Mouse (Mus musculus) left cerebral cortex, postnatal 36 days (tissue): ENCODE measurements around the gene Sephs2. TPM values are rescaled to one million over a fixed set of nuclear protein-coding genes. Genes with fewer than 3 reads are reported as not detected.

ENCODE experiments used
- DNase-seq, 2 experiments: peaks; one replicate each; pipeline ENCODE4 v3.0.0; 2021 to 2022; ENCODE audit warnings: low spot score in 2 of 2, mixed read lengths in 1 of 2
- intact Hi-C: fragments of 180-260 bp; cut with DNase I; formaldehyde crosslinking; loops from one replicate; pipeline ENCODE4 v1.15.1; 2025
- total RNA-seq, 2 experiments: library from RNA; stranded (reverse); gene quantifications; 2 replicates each; pipeline ENCODE4 v1.2.3; 2021

Sephs2 gene
- total RNA-seq, 2 experiments from 2014 or later, result 38.4 to 43.1 TPM

DNA sequence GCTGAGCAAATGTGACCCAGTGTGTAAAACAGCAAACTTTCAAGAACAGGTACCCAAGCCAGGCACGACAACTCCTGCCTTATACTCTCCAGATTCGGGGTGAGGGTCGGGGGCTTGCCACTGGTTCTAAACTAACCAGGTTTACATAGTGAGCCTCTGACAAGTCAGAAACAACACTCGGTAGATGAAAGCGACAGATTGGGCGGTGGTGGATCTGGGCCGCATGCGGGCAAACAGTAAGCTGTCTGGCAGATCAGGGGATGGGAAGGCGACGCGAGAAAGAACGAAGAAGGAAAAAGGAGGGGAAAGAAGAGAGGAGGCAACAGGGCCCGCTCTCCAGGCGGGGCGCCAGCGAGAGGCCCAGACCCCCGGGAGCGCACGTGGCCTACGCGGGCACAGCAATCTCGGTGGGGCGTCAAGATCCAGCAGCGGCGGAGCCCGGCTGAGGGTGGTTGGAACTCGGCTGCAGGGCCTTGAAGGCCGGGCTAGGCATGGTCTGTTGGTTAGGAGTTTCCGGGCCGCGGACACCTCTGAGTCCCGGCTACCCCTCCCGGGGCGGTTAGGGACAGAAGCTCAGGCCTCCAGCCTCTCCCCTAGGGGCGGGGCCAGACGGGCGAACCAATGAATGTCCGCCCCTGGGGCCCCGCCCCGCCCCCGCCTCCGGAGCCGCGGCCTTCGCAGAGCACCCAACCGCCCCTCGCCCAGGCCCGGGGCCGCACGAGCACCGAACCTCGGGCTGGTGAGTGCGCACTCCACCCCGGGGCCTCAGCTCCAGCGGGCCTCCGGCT lies 29.8 kb downstream of the Sephs2 start, which contains the start of gene Zfp771:
Gene Zfp771, plus strand, starts transcription at position 405 of the 788 bp plus-strand sequence.
- intact Hi-C loops, result no loop called here
- DNase-seq, result peak; percentile 91 to 93

DNA sequence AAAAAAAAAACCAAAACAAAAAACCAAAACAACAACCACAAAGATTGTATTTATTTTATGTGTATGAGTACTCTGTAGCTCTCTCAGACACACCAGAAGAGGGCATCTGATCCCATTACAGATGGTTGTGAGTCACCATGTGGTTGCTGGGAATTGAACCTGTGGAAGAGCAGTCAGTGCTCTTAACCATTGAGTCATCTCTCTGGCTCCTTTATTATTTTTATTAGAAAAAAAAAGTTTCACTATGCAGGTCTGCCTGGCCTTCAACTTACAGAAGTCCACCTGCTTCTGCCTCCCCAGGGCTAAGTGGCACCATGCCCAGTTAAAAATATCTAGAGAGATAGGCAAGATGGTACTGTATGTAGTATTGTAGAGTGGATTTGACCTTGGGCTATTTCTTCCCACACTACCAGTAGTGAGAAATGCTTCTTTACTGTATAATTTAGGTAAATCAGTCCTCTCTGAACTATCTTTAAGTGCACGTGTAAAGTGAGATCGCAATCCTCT lies 30.4 kb downstream of the Sephs2 start:
- DNase-seq, result no peak
- intact Hi-C loops, result no loop called here

DNA sequence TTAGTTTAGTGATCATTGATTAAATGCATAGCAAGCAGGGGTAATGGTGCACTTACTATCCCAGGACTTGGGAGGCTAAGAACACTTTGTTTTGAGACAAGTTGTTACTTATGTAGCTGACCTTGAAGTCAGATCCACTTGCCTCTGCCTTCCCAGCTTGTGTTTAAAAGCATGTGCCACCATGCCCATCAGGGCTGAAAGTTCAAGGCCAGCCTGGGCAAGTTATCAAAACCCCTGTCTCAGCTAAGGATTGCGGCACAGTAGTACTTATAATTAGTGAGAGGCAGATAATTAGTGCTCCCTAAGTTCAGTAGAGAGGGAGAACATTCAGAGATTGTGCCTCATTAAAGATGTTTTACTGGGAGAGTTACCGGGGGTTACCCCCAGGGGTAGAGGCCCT lies 39.1 kb downstream of the Sephs2 start:
- no peak for DNase-seq
- intact Hi-C loops, result no loop called here

DNA sequence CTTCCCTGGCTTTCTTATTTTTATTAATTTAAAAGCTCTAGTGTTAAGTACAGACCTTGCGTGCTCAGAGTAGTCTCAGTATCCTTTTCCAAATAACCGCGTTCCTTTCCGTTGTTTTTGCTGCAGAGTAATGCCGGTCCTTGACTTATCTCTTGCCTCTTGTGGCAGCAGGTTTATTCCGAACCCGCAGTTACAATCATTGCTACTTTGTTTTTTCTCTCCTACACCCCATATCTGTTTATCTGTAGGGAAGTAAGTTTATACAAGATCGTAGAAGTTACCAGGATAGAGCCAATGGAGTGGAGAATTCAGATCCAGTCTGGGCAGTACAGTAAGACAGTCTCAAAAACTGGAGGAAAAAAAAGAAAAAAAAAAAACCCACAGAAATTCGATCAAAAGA lies 40.1 kb downstream of the Sephs2 start:
- no peak for DNase-seq
- intact Hi-C loops, result no loop called here

DNA sequence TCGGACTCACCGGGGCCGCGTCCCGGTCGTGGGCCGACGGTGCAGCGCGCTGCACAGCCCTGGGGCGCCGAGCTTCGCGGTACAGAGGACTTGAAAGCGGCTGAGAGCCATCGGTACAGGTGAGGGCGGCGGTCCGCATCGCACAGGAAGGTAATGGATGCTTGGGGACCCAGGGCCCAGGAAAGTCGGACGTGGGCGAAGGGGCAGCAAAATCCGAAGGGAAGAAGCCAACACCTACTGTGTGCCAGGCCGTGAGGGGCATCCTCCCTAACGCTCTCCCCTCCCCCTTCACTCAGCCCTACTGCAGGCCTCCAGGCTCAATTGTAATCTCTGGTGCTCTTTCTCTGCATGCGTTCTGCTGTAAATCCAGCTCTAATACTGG lies 40.5 kb downstream of the Sephs2 start:
- no peak for DNase-seq
- intact Hi-C loops, result no loop called here

DNA sequence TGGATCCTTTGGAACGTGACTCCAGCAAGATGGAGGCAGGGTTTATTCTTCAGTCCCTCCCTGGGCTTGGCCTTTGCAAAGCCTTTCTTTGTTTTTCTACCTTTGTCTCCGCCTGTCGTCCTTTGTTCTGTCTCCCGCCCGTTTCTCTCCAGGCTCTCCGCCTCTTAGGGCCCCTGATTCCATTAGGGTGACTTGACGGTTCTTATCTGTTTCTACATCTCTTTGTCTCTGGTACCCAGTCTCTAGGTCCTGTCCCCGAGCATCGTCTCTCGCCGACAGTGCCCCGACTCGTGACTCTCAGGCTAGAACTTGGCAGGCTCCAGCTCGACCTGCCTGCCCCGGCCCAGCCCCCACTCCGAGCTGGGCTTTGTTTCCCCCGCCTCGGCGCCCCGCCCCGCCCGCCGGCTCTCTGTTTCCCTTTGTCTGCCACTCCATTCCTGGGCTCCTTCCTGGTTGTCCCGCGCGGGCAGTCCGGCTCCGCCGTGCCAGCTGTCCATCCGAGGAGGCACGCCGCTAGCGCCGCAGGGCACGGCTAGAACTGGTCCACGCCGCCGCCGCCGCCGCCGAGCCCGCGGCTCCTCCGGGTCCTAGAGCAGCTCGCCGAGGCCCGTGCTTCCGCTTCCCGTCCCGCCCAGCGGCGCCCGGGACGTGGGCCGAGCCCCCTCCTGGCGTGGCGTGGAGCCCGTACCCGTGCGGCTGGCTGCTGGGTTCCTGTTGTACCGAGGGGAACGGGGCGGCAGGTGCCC lies 41.1 kb downstream of the Sephs2 start, which contains the start of the genes Zfp553 and Sept1:
Gene Zfp553, plus strand, starts transcription at position 440 of the 746 bp plus-strand sequence.
Gene Sept1, minus strand, starts transcription at position 509 of the 746 bp plus-strand sequence.
- DNase-seq, result peak; percentile 83 to 88
- intact Hi-C loops, result no loop called here

DNA sequence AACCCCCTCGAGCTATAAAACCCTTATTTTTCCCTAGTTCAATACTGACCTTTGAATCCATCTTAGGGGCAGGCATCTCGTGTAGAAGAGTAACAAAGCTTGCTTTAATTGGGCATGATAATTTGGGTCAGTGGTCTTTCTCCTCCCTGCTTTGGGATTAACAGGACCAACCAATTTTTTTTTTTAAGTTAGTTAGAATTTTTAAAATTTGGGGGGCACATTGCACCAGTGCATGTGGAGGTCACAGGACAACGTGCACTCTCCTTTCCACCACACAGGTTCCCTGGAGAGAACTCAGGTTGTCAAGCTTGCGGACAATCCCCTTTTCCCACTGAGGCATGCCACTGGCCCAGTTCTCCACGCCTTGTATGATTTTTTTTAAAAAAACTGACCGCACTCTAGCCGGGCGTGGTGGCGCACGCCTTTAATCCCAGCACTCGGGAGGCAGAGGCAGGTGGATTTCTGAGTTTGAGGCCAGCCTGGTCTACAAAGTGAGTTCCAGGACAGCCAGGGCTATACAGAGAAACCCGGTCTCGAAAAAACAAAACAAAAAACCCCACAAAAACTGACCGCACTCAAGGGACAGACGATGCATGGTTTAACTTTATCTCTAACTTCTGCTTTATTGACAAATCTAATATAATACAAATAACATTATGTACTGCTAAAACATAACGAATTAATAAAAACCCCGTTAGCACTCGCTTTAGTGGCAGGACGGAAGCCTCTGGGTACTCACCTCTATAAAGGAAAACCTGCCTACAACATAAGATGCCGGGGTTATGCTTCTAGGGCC lies 41.8 kb downstream of the Sephs2 start:
- intact Hi-C loops, result no loop called here
- DNase-seq, result no peak

DNA sequence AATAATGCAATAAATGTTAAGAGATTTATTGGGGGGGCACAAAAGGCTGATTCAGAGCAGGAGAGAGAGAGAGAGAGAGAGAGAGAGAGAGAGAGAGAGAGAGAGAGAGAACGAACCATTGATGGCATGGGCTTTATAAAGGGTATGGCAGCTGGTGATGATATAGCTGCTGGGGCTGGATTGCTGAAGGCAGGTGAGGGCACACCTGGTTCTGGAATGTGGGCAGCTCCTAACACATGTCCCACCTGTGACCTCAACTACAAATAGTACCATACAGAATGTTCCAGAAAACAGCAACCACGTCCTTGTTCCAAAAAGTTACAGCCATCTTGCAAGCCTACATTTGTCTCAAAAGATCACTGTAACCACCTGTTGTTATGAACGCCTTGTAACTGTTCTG lies 42.5 kb downstream of the Sephs2 start:
- no peak for DNase-seq
- intact Hi-C loops, result no loop called here

DNA sequence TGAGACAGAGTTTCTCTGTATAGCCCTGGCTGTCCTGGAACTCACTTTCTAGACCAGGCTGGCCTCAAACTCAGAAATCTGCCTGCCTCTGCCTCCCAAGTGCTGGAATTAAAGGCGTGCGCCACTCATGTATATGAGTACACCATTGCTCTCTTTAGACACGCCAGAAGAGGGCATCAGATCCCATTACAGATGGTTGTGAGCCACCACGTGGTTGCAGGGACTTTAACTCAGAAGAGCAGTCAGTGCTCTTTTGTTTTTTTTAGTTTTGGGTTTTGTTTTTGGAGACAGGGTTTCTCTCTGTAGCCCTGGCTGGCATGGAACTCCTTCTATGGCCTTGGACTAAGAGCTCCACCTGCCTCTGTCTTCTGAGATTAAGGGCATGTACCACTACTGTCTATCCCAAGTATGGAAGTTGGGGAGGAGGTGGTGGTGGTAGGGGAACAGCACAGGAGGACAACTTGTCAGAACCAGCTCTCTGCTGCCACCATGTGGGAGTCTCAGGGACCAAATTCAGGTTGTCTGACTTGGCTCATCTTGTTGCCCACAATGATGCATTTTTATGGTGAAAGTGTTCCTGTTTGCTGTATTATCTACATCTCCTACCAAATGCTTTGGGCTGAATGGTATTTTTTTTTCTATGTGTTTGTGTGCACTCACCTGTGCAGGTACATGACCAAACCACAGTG lies 45.1 kb downstream of the Sephs2 start:
- DNase-seq, result peak; percentile 69 to 77
- intact Hi-C loops, result no loop called here

DNA sequence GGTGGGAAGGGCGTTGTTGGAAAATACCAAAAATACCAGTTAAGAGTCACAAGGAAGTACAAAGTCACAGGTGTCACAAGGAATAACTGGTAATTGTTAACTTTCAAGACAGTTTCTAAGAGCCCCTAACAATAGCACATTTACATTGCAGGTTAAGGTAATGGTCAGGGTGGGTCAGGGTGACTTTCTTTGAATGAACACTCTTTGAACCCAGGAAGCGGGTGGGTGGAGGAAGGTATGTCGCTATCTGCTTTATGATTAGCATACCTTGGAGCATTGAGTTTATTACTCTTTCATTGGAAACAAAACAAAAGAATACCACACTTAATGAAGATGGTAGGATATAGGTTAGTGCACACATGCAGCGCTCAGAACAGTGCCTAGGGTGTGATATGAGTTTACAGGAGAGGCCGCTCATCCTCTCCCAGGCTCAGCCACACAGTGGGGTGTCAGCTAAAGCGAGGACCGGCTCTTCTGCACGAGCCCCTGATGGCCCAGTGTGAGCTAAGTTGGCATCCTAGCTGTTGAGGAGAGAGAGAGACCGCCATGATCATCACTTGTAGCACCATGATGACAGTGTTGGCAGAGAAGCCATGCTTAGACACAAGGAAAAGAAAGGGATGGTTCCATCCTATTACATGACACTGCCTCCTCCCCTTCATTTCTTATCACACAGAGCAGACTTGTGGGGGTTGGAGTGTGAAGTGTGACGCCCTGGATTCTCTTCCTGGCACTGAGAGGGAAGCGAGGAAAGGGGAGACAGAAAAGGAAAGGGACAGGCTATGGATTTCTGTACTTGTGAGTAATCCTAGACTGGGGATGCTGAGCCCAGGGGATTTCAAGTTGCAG lies 48.5 kb downstream of the Sephs2 start:
- no peak for DNase-seq
- intact Hi-C loops, result no loop called here

DNA sequence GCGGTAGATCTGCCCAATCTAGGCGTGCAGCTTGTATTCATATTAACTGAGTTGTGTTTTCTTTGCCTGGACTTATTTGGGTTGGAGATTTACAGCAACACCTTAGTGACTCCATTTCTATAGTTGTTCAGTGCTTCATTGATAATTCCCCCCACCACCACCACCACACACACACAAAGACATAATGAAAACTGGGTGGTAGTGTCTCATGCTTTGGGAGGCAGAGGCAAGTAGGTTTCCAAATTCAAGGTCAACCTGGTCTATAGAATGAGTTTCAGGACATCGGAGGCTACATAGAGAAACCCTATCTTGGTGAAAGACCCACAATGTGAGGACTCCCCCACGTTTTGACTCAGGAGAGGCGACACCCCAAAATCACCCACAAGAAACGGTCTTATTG lies 49.2 kb downstream of the Sephs2 start:
- no peak for DNase-seq
- intact Hi-C loops, result no loop called here

DNA sequence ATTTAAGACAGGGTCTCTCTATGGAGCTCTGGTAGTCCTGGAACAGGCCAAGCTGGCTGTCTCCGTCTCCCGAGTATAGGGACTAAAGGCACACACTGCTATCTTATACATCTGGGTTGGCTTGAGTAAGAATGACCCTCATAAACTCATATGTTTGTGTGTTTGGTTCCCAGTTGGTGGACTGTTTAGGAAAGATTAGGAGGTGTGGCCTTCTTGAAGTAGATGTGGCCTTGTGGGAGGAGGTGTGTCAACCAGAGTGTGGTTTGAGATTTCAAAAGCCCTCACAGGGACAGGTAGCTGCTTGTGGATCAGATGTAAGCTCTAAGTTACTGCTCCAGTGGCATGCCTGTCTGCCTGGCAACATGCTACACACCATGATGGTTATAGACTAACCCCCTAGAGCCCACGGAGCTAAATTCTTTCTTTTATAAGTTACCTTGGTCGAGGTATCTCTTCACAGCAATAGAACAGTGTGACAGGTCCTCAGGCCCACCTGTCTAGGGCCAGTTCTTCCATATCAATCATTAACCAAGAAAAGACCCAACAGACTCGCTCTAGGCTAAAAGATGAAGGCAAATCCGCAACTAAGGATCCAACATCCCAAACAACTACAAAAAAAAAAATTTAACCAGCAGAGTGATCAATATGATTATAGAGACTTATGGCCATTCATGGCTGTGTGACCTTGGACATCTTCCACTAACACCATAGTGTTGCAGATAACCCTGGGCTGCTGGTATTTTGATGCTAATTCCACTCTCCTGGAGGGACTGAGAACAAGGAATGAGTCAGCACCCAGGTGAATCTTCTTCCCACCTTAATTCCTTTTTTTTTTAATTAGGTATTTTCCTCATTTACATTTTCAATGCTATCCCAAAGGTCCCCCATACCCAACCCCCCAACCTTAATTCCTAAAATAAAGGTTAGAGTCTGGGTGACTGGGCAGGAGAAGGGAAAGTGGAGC lies 50.1 kb downstream of the Sephs2 start:
- DNase-seq, result no peak
- intact Hi-C loops, result no loop called here

DNA sequence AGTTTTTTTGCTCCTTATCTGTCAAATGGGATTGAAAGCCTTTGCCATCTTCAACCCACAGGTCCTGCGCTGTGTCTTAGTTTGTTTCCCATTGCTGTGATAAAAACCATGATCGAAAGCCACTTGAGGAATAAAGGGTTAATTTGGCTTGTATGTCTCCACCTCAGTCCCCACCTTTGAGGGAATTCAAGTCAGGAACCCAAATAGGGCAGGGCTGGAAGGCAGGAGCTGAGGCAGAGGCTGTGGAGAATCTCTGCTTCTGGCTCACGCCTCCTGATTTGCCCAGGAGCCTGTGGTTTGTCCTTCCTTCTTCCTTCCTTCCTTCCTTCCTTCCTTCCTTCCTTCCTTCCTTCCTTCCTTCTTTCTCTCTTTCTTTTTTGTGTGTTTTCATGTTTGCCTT lies 50.7 kb downstream of the Sephs2 start:
- intact Hi-C loops, result no loop called here
- no peak for DNase-seq

Other genes with a start within 250 kb of the Sephs2 start
- gene Maz, start 247.0 kb downstream of the Sephs2 start, total RNA-seq, result 100 to 1,000 TPM; 227 to 234 TPM
- 1 to 10 TPM; 5.3 to 8.2 TPM for gene Kif22, start 231.6 kb downstream of the Sephs2 start, total RNA-seq
- not detected for gene Zg16, start 186.7 kb downstream of the Sephs2 start, total RNA-seq
- 1 to 10 TPM; 1.1 to 1.3 TPM for gene AI467606, start 182.7 kb downstream of the Sephs2 start, total RNA-seq
- gene Qprt, start 151.8 kb downstream of the Sephs2 start, total RNA-seq, result under 1 TPM in 1 of 2 experiments, not detected in 1; 0.63 TPM
- gene Spn, start 136.2 kb downstream of the Sephs2 start, total RNA-seq, result under 1 TPM; 0.12 to 0.25 TPM
- gene Cd2bp2, start 78.0 kb downstream of the Sephs2 start, total RNA-seq, result 10 to 100 TPM; 81.4 to 89.5 TPM
- 100 to 1,000 TPM in 1 of 2 experiments, 10 to 100 TPM in 1; 90.8 to 101 TPM for gene Tbc1d10b, start 65.6 kb downstream of the Sephs2 start, total RNA-seq
- 1 to 10 TPM; 1.7 to 3.9 TPM for gene Mylpf, start 65.2 kb downstream of the Sephs2 start, total RNA-seq
- 10 to 100 TPM; 18.6 to 19.4 TPM for gene Zfp553, start 41.0 kb downstream of the Sephs2 start, total RNA-seq
- 1 to 10 TPM; 3.2 to 5.6 TPM for gene Sept1, start 40.9 kb downstream of the Sephs2 start, total RNA-seq
- gene Zfp771, start 29.8 kb downstream of the Sephs2 start, total RNA-seq, result 10 to 100 TPM; 61.0 to 61.4 TPM
- 10 to 100 TPM; 21.8 to 30.7 TPM for gene Dctpp1, start 13.3 kb downstream of the Sephs2 start, total RNA-seq
- gene Itgal, start 22.2 kb upstream of the Sephs2 start, total RNA-seq, result under 1 TPM; 0.48 to 0.76 TPM
- gene Zfp768, start 71.5 kb upstream of the Sephs2 start, total RNA-seq, result 10 to 100 TPM; 14.4 to 15.0 TPM
- gene Zfp747, start 102.0 kb upstream of the Sephs2 start, total RNA-seq, result 1 to 10 TPM; 5.7 to 7.2 TPM
- gene 9130019O22Rik, start 113.1 kb upstream of the Sephs2 start, total RNA-seq, result 1 to 10 TPM; 3.3 to 3.9 TPM
- gene E430018J23Rik, start 119.6 kb upstream of the Sephs2 start, total RNA-seq, result 1 to 10 TPM; 7.7 to 8.2 TPM
- gene Zfp764, start 132.8 kb upstream of the Sephs2 start, total RNA-seq, result 1 to 10 TPM; 5.4 to 5.6 TPM
- 10 to 100 TPM; 13.7 to 18.6 TPM for gene Zfp688, start 148.0 kb upstream of the Sephs2 start, total RNA-seq
- 1 to 10 TPM; 5.8 to 7.9 TPM for gene Zfp689, start 175.1 kb upstream of the Sephs2 start, total RNA-seq
- 10 to 100 TPM; 25.7 to 30.2 TPM for gene Prr14, start 185.6 kb upstream of the Sephs2 start, total RNA-seq
- 10 to 100 TPM; 48.7 to 61.4 TPM for gene Fbrs, start 205.1 kb upstream of the Sephs2 start, total RNA-seq
- gene Srcap, start 237.9 kb upstream of the Sephs2 start, total RNA-seq, result 100 to 1,000 TPM in 1 of 2 experiments, 10 to 100 TPM in 1; 99.0 to 131 TPM
- 10 to 100 TPM in 1 of 2 experiments, 1 to 10 TPM in 1; 7.6 to 15.0 TPM for gene Gm42715, start 245.5 kb upstream of the Sephs2 start, total RNA-seq